Mouse (Mus musculus): ENCODE data around the gene 9930021J03Rik. TPM values are rescaled to one million over a fixed set of nuclear protein-coding genes. Genes with fewer than 3 reads are reported as not detected.

Gene 9930021J03Rik
- total RNA-seq, 2 experiments from 2014 or later = 32.9 to 35.0 TPM

DNA sequence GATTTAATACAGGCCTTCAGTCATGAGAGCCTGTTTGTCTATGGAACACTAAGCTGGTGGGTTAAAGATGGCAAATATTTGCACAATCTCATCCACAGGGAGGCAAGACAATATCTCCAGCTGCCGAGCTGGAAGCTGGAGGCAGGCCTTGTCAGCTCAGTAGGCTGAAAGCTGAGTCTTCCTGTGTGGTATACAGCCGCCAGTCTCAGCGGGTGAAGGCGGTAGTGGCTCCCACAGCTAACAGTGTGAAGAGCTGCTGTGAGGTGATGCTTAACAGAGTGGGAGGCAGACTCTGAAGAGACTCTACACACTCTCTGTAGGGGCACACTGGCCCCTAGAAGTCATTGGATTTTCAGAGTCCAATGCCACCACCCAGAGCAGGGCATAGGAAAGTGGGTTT lies 104.1 kb downstream of the 9930021J03Rik start:
- DNase-seq (ENCODE audit: extremely low spot score in 1 of 2, low spot score in 1 of 2) = no peak

DNA sequence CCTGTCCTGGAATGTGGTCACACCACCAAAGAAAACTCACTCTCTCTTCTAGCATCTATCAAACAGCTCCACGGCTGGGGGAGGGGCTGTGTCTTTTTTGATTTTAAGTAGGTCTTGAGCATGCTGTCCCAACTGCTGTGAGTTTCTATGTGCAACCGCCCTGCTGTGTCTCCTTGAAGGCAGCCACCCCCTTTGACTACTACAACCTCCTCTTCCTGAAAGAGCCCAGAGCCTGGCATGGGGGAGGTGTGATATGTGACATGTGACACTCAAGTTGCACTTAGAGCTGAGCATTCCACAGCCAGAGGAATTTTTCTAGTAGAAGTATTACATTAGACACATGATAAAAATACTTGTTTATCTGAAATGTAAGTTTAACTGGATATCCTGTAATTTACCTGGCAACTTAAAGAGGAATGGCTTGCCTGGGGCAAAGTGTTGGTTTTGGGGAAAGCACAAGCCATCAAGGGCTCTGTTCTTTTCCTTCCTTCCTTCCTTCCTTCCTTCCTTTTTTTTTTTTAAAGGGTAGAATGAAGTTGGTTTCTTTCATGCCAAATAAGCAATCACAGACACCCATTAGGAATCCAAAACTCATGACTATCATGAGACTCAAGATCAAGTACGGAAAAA lies 108.4 kb downstream of the 9930021J03Rik start, which contains the start of gene Mlana:
Gene Mlana (plus strand): TSS at position 580 of the 630 bp plus-strand sequence.
- DNase-seq (ENCODE audit: extremely low spot score in 1 of 2, low spot score in 1 of 2) = no peak

DNA sequence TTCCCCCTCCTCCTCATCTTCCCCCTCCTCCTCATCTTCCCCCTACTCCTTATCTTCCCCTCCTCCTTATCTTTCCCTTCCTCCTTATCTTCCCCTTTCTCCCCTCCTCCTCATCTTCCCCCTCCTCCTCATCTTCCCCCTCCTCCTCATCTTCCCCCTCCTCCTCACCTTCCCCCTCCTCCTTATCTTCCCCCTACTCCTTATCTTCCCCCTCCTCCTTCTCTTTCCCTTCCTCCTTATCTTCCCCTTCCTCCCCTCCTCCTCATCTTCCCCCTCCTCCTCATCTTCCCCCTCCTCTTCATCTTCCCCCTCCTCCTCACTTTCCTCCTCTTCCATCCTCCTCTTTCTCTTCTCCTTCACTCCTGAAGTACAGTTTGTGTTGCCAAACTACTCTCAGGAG lies 108.9 kb downstream of the 9930021J03Rik start:
- DNase-seq (ENCODE audit: extremely low spot score in 1 of 2, low spot score in 1 of 2) = no peak

DNA sequence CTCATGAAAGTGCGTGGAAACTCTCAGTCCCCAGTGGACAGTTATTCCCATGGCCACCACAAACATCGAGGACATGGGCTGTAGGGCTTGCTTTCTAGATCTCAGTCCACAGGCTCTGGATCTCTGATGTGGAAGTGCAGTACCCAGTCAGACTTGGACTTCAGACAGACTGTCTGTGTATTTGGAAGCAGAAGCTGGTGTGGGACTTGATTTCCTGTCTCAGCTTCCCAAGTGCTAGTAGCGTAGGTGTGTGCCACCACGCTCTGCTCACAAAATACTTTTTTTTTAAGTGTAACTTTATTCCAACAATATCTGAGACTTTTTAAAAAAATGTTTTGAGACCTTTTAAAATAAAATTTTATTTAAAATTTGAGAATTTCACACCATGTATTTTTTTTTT lies 109.5 kb downstream of the 9930021J03Rik start:
- no peak for DNase-seq (ENCODE audit: extremely low spot score in 1 of 2, low spot score in 1 of 2)

DNA sequence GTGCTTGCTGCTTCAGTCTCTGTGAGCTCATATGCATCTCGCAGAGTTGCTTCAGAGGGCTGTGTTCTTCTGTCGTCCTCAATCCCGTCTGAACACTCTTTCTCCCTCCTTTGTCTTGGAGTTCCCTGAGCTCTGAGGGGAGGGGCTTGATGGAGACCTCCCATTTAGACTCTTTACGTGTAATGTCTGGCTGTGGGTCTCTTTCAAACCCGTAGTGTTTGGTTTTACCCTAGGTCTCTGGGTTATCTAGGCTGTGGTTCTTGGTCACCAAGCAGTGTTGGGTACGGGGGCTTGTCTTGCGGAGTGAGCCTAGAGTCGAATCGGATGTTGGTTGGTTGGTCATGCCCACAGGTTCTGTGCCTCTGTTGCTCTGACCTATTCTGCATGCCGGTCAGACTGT lies 110.7 kb downstream of the 9930021J03Rik start:
- DNase-seq (ENCODE audit: extremely low spot score in 1 of 2, low spot score in 1 of 2) = no peak

DNA sequence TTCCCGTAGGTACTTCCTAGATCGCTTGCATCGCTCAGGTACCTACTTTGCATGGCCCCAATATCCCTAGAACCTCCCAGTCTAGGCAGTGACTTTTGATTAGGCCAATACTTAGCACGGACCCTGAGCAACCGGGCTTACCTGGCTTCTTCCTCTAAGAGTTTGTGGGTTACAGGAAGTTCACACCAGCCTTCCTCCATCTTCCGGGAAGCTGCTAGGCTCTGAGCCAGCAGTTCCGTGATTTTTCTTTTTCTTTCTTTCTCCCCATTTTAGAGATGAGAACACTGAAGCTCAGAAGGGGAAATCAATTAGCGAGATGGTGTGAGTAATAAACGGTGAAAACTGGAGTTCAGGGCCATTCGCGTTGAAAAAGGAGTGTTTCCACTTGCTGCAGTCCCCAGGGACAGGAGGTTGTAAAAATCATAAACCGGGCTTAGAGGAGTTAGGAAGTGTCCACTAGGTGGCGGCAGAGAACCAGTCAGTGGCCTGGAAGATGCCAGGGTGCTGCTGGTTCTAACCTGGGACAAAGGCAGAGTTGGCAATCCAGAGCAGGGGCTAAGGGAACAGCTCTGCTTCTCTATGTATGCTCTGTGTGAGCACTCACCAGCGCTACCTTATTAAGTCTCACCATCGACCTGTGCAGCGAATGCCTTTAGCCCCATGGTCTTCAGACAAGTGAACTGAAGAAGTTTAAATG lies 121.8 kb downstream of the 9930021J03Rik start:
- DNase-seq (ENCODE audit: extremely low spot score in 1 of 2, low spot score in 1 of 2) = peak; percentile 78 to 96

DNA sequence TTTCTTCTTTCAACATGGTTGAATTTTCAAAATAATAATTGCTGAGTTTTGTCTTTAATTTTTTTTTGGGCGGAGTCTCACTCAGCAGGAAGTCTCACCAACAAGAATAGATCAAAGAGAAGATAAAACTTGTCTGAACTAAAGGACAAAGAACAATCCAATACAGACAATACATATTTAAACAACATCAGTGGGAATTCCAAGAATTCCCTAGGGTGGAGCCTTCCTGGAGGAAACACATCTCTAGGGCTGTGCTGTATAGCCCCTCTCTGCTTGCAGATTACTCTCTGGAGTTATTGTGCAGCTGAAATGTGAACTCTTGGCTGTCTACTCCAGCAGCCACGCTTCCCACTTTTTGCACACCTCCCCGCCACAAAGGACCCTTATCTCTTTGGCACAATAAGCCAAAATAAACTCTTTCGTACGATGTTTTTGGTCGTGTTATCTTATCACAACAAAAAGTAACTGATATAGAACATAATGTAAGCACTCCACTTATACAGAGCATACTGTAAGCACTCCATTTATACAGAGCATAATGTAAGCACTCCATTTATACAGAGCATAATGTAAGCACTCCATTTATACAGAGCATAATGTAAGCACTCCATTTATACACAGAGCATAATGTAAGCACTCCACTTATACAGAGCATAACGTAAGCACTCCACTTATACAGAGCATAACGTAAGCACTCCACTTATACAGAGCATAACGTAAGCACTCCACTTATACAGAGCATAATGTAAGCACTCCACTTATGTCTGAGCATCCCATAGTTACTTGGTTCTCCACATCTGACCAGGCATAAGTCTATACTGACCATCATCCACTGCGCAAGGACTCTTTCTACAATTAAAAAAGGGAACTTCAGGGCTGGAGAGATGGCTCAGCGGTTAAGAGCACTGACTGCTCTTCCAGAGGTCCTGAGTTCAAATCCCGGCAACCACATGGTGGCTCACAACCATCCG lies 125.3 kb downstream of the 9930021J03Rik start:
- no peak for DNase-seq (ENCODE audit: extremely low spot score in 1 of 2, low spot score in 1 of 2)

DNA sequence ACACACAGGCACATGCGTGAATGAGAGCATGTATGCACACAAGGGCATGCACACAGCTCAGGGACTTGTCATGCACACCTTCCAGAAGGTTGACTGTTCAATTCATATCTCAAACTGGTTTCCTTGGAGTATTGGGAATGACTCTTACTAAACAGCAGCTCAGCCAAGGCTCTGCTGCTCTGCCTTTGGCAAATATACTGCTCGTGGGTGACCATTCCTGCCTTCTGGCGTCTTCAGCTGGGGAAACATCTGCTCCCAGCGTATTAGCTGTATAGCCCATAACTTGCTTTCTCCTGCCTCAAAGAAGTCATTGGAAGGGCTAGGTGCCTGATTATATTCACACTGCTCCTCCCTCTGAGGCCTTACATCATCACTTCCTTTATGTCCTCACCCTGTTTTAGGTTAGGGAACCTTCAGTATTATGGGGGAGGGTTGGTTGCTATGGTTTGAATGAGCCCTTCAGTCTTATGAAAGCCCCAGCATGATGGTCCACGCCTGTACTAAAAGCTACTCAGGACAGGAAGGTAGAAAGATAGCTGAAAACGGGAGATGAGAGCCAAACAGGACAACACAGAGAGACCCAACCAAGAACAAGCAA lies 127.5 kb downstream of the 9930021J03Rik start:
- peak in 1 of 2 experiments; percentile 22 for DNase-seq (ENCODE audit: extremely low spot score in 1 of 2, low spot score in 1 of 2)

DNA sequence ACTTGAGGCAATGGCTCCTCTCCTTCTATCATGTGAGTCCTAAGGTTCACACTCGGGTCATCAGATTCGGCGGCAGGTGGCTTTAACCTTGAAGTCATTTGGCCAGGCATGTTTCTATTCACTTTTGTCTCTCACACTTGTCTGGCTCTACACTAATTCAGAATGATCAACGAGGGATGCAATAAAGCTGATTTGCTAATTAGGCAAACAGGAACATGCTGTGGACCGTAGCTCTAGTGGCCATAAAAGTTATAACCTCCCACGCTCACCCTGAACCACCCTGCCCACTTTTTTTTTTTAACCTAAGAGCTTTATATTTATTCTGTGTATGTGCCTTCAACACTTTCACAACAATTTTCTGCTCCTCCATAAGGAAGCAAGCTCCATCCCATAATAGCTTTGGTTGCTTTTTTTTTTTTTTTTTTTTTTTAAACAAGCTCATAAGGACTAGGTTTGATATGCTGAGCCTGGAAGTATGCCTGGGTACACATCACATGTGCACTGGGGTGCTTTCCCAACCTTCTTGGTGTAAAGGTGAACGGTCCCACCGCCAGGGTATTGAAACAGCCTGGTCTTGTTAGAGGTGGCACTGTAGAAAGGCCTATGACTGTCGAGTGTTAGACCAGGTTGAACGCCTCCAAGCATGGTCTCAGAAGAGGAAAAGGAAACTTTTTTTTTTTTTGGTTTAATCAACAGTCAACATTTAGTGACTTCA lies 129.2 kb downstream of the 9930021J03Rik start:
- no peak for DNase-seq (ENCODE audit: extremely low spot score in 1 of 2, low spot score in 1 of 2)

DNA sequence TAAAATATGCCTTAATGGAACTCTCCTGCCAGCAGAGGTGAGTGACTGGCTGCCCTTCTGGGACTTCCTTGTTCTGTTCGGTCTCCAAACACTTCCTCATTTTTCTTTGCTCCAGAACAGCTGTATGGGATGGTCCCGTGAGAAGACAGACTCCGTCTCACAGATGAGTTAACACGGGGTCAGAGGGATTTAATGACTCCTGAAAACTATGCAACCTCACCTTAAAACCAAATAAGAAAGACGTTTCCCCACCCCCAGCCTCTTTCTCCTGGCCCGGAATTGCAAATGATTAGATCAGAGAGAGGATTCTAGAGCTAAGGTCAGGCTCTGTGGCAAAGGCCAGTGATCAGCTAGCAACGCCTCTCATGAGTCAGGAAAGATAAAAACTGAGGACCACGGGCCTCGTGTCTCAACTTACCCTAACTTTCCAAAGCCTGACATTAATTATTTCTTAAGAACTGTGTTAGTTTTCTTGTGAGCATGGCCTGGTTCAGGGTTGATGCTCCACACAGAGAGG lies 130.2 kb downstream of the 9930021J03Rik start:
- DNase-seq (ENCODE audit: extremely low spot score in 1 of 2, low spot score in 1 of 2) = no peak

DNA sequence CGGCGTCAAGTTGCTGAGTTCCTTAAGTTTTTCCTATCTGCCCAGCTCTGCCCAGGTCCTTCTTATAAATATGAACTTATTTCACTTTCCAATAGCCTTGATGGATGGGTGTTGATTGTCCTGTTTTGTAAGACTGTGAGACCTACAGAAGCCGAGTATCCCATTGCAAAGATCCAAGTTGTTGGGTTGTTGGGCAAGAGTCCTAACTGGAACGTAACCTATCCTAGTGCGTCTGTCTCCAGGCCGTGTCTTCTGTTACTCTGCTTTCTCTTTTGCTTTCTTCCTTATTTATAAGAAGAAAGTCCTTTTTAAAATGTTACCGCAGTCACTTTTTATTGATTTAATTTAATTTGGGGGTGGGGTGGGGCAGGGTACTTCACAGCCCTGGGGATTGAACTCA lies 130.8 kb downstream of the 9930021J03Rik start:
- DNase-seq (ENCODE audit: extremely low spot score in 1 of 2, low spot score in 1 of 2) = no peak

DNA sequence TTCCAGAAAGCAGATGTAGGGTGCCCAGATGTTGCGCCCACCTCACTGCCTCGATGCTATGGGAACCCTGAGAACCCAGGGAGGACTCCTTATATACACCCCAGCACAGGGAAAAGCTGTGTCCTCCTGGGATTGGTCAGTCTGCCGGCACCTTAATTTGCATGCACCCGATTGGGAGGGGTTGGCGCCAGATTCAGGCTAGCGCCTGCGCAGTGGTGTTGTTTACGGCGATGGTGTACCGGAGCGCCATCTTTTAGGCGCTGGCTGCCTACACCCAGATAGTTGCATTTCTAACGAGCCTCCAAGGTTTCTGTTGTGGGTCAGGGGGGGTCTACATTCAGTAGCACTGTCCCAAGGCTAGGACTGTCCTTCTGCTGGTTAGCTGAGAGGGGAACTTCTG lies 133.1 kb downstream of the 9930021J03Rik start:
- no peak for DNase-seq (ENCODE audit: extremely low spot score in 1 of 2, low spot score in 1 of 2)

DNA sequence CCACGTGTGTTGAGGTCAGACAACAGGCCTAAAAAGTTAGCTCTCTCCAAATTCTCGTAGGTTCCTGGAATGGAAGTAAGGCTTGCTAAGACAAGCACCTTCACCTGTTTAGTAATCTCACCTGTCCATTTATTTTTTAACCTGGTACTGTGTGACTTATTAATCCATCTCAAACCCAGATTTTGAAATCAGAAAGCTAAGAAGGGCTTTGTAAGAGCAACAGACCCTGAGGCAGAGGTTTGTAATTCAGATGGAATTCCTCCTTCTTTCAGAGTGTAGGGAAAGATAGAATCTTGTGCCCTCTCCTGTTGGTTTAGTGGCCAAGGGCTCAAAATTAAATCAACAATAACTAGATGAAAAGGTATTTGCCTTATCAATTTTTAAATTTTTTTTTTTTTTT lies 134.6 kb downstream of the 9930021J03Rik start:
- no peak for DNase-seq (ENCODE audit: extremely low spot score in 1 of 2, low spot score in 1 of 2)

DNA sequence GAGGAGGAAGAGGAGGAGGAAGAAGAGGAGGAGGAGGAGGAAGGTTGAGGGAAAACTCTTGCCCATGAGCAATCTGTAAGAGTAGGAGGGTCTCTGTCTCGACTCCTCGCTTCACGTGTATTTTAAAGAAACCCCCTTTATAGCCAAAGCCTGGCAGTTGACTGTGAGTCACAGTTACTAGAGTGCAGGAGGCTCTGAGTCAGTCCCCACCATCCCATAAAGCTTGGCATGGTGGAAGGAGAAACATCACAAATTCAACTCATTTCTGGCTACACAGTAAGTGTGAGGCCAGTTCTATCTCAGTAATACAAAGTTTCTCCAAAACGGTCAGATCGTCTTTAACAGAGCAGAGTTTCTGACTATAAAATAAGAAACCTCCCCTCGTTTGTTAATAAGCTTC lies 135.5 kb downstream of the 9930021J03Rik start:
- DNase-seq (ENCODE audit: extremely low spot score in 1 of 2, low spot score in 1 of 2) = no peak

DNA sequence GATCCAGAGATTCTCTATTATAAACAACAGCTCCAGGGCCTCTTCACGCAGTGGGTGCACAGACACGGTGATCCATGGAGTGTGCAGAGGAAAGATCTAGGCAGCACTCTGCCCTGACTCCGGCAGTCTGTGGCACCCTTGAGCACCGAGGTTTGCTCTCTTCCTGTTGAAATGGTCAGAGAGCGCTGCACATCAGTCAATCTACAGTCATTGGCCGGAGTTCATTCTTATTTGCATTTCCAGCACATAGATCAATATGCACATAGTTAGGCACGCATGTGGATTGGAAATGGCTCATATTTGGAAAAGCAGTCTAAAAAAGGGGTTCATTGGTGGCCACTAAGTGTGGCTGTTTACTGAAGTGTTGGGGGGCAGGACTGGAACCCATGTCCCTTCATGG lies 137.7 kb downstream of the 9930021J03Rik start:
- DNase-seq (ENCODE audit: extremely low spot score in 1 of 2, low spot score in 1 of 2) = no peak

DNA sequence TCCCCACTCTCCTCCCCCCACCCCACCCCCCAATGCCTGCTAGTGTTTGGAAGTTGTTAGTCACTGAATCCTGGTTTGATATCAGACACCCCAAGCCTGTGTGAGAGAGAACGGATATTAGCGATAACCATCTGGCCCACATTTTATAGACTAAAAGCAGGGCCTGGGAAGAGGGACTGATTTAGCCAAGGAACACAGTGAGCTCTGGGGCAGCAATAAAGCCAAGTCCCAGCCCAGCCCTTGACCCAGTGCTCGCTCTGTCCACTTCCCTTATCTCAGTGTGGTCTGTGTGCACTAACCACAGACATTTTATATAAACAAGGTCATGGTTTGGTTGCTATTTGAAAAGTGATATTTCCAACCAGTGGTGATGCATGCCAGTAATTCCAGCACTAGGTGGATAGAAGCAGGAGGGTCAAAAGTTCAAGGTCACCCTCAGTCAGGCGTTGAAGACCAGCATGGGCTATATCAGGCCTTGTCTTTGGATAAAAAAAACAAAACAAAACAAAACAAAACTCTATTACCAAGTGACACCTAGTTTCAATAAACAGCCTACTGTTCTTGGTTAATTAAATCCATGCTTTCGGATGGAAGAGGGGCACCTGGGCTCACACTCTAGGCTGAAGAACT lies 138.7 kb downstream of the 9930021J03Rik start:
- no peak for DNase-seq (ENCODE audit: extremely low spot score in 1 of 2, low spot score in 1 of 2)

DNA sequence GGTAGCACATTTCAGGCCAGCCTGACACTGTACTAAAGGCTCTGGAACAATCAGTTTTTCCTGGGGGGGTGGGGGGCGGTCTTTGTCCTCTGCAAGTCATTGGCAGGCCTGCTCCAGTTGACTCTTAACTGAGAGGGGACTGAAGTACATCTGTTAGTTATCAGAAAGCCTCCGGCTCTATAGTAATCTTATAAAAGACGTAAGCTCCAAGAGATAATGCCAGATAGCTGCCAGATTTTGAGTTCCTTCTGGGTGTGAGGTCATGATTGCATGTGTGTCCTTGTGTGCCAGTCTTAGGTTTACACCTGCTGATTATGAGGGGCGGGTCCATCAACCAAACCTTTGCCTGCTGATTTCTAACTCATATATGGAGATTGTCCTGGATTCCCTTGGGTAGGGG lies 139.6 kb downstream of the 9930021J03Rik start:
- no peak for DNase-seq (ENCODE audit: extremely low spot score in 1 of 2, low spot score in 1 of 2)

DNA sequence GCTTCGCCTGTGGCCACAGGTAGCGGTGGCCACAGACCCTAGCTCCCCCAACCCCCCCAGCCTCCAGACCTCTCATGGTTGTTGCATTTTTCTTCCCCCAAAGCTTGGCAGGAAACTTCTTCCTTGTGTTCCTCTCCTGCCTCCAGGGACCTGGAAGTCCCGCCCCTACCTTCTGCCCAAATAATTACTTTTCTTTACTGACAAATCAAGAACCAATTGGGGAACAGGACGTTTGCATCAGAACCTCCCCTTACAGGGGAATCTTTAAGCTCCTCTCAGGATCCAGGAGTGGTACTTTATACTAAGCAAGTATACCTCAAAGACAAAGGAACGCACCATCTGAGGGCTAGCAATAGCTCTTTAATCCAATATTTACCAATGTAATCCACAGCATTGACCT lies 140.9 kb downstream of the 9930021J03Rik start:
- no peak for DNase-seq (ENCODE audit: extremely low spot score in 1 of 2, low spot score in 1 of 2)

Data from layer of hippocampus, postnatal 25 days (tissue).